Mouse (Mus musculus): ENCODE measurements around the gene Lcmt1.
A peak's percentile ranks its signal among the peaks of the same experiment; 100 is the strongest.

Lcmt1 gene

DNA sequence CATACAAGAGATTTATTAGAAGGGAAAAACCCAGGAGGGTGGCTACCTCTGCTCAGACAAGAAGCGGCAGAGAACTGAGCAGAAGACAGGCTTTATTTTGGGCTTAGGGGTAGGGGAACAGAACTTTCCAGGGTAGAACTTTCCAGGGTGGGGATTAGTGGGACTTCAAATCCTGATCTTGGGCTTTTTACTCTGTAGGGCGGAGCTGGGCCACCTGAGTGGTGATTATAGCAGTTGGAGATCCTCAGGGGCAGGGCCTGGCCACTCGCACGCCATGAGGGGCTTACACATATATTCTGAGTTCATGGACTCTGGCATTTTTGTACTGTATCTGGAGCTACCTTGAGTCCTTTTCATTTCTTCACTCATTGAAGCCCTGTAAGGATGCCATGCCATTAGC is 91.7 kb downstream of the Lcmt1 start:
- no peak for DNase-seq

DNA sequence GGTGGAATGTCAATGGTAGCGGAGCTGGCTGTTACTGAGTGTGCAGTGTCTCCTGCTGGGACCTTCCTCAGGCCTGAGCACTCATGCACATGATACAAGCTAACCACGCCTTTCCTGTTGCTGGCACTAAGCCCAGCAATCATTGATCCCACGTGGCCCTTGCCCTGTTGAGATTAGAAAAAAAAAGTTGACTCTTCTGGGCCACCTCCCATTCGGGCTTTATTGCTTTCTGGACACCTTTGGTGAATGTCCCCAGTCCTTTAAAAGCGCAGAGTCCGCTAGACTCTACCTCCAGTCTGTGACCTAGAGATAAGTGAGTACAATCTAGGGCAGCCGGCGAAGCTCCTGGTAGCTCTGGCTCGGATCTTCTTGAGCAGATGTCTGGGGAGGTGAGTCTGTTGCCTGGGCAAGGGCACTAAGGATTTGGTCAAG is 92.5 kb downstream of the Lcmt1 start, which contains the start of gene Aqp8:
Aqp8 (plus strand) TSS at position 222 of the 432 bp plus-strand sequence.
- DNase-seq, result peak; percentile 74

DNA sequence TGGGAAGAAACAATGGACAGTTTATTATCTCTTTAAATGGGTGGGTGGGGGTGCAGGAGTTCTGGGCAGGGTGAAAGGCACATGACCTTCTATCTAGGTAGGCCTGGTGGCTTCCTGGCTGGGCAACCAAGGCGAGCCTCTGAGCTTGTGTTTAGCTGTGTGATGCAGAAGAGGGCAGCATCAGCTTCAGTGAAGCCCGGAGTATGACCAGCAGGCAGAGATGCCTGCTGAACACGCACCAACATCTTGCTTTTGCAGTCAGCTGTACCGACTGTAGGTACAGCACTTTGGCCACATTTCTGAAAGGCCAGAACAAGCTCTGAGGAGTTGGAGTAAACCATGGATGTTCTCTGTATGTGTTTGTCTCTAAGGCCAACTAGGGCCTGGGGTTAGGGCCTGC is 94.0 kb downstream of the Lcmt1 start:
- no peak for DNase-seq

DNA sequence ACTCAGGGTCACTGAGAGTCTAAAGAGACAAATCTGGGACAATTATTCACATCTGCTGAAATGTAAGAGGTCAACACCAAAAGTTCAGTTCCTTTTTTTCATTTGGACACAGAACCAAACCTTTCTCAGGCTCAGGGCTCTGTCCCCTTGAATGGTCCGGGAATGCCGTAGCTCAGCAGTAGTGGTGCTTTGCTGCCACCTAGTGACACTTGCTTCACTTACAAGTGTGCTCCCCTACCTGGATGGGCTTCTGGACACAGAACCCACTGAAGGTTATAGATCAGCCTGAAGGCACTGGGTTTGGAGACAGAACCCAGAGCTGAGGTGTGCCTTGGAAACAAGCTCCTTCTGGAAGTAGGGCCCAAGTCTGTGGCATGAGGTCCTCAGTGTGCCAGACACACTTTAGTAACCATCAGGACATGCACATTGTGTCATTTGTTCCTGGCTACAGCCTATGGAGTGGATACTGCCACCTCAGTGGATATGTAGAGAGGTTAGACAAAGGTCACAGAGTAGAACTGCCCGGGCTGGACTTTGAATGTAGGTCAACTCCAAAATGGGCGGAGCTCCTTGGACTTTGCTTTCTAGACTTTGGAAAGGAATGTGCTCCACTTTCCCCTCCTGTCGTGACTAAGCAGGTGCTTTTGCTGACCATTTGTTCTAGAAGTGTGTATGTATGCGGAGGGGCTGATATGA is 96.3 kb downstream of the Lcmt1 start:
- peak; percentile 81 for DNase-seq

DNA sequence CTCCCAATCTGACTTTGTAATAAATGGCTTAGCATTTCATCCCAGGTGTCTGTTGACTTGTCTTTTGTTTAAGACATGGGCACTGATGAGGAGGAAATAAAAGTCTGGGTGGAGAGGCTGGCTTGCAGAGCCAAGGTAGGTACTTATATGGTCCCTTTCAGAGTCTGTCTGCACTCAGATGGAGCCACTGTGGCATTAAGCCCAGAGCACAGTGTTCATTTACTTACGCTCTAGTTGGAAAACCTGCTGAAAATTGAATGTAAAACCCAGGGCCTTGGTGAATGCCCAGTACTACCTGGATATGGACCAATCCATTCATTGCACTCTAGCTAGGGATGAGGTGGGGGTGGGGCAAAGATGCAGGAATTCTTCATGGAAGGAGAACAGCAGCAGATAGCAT is 98.4 kb downstream of the Lcmt1 start:
- no peak for DNase-seq
